Mouse (Mus musculus): ENCODE data around the gene Rbfox3. TPM values are rescaled to one million over a fixed set of nuclear protein-coding genes. Genes with fewer than 3 reads are reported as not detected.

Gene Rbfox3
- polyA plus RNA-seq, 1 experiment from 2014 or later = 1.1 TPM

GRCm38 (mm10) chr11:118679736-118680410 is 231.5 kb downstream of the Rbfox3 start:
- DNase-seq (ENCODE audit: low spot score) (no peak), ATAC-seq (replicated peaks; ENCODE audit: low FRiP score) (no peak)
- Histone ChIP-seq H3K9me3 (ENCODE audit: control insufficient read depth, low read length) (no peaks in the 10 kb centered on the region), H3K4me3 (ENCODE audit: low read depth, low read length) (no peak overlapping the region), H3K36me3 (ENCODE audit: control insufficient read depth, insufficient read depth, low read length) (no peaks in the 10 kb centered on the region), H3K9ac (ENCODE audit: low read depth, low read length) (no peak overlapping the region), H3K27ac (ENCODE audit: low read depth, low read length) (no peak overlapping the region), H3K4me2 (no peak overlapping the region), H3K4me1 (replicated peaks; ENCODE audit: control insufficient read depth, insufficient read depth, low read length) (no peaks in the 10 kb centered on the region), H3K27me3 (replicated peaks; ENCODE audit: control insufficient read depth, insufficient read depth, low read length) (peaks cover 3% of the 10 kb centered on the region)
- WGBS = 76% methylated on average over 24 of the region's 24 CpGs

- no peak overlapping the region for H3K4me3 ChIP-seq (ENCODE audit: low read depth, low read length)
- H3K4me1 ChIP-seq (replicated peaks; ENCODE audit: control insufficient read depth, insufficient read depth, low read length) = no peaks in the 10 kb centered on the region
- H3K9me3 ChIP-seq (ENCODE audit: control insufficient read depth, low read length) = no peaks in the 10 kb centered on the region
- no peak overlapping the region for H3K27ac ChIP-seq (ENCODE audit: low read depth, low read length)
- ATAC-seq (replicated peaks; ENCODE audit: low FRiP score) = no peak
- no peak for DNase-seq (ENCODE audit: low spot score)
- no peaks in the 10 kb centered on the region for H3K36me3 ChIP-seq (ENCODE audit: control insufficient read depth, insufficient read depth, low read length)
- 32% methylated on average over 20 of the region's 20 CpGs for WGBS
- H3K27me3 ChIP-seq (replicated peaks; ENCODE audit: control insufficient read depth, insufficient read depth, low read length) = peaks cover 3% of the 10 kb centered on the region
- H3K9ac ChIP-seq (ENCODE audit: low read depth, low read length) = no peak overlapping the region
- no peak overlapping the region for H3K4me2 ChIP-seq
Observed at GRCm38 (mm10) chr11:118678515-118679104, 232.8 kb downstream of the Rbfox3 start.

GRCm38 (mm10) chr11:118677277-118677676 is 234.1 kb downstream of the Rbfox3 start:
- Histone ChIP-seq H3K4me1 (replicated peaks; ENCODE audit: control insufficient read depth, insufficient read depth, low read length) (no peaks in the 10 kb centered on the region), H3K4me2 (no peak overlapping the region), H3K9me3 (ENCODE audit: control insufficient read depth, low read length) (no peaks in the 10 kb centered on the region), H3K36me3 (ENCODE audit: control insufficient read depth, insufficient read depth, low read length) (no peaks in the 10 kb centered on the region), H3K9ac (ENCODE audit: low read depth, low read length) (no peak overlapping the region), H3K4me3 (ENCODE audit: low read depth, low read length) (no peak overlapping the region), H3K27ac (ENCODE audit: low read depth, low read length) (no peak overlapping the region), H3K27me3 (replicated peaks; ENCODE audit: control insufficient read depth, insufficient read depth, low read length) (peaks cover 3% of the 10 kb centered on the region)
- DNase-seq (ENCODE audit: low spot score) (no peak), ATAC-seq (replicated peaks; ENCODE audit: low FRiP score) (no peak)
- WGBS = 53% methylated on average over 8 of the region's 8 CpGs

- H3K9me3 ChIP-seq (ENCODE audit: control insufficient read depth, low read length) = no peaks in the 10 kb centered on the region
- no peaks in the 10 kb centered on the region for H3K36me3 ChIP-seq (ENCODE audit: control insufficient read depth, insufficient read depth, low read length)
- WGBS = 71% methylated on average over 7 of the region's 7 CpGs
- H3K4me2 ChIP-seq = no peak overlapping the region
- H3K9ac ChIP-seq (ENCODE audit: low read depth, low read length) = no peak overlapping the region
- no peak overlapping the region for H3K4me3 ChIP-seq (ENCODE audit: low read depth, low read length)
- peaks cover 3% of the 10 kb centered on the region for H3K27me3 ChIP-seq (replicated peaks; ENCODE audit: control insufficient read depth, insufficient read depth, low read length)
- no peak for ATAC-seq (replicated peaks; ENCODE audit: low FRiP score)
- no peak for DNase-seq (ENCODE audit: low spot score)
- H3K4me1 ChIP-seq (replicated peaks; ENCODE audit: control insufficient read depth, insufficient read depth, low read length) = no peaks in the 10 kb centered on the region
- H3K27ac ChIP-seq (ENCODE audit: low read depth, low read length) = no peak overlapping the region
Observed at GRCm38 (mm10) chr11:118676364-118676763, 235.0 kb downstream of the Rbfox3 start.

- 78% methylated on average over 6 of the region's 6 CpGs for WGBS
- H3K27me3 ChIP-seq (replicated peaks; ENCODE audit: control insufficient read depth, insufficient read depth, low read length) = no peaks in the 10 kb centered on the region
- H3K4me1 ChIP-seq (replicated peaks; ENCODE audit: control insufficient read depth, insufficient read depth, low read length) = no peaks in the 10 kb centered on the region
- H3K4me2 ChIP-seq = no peak overlapping the region
- no peak overlapping the region for H3K27ac ChIP-seq (ENCODE audit: low read depth, low read length)
- DNase-seq (ENCODE audit: low spot score) = no peak
- H3K9me3 ChIP-seq (ENCODE audit: control insufficient read depth, low read length) = no peaks in the 10 kb centered on the region
- no peak overlapping the region for H3K9ac ChIP-seq (ENCODE audit: low read depth, low read length)
- ATAC-seq (replicated peaks; ENCODE audit: low FRiP score) = no peak
- no peaks in the 10 kb centered on the region for H3K36me3 ChIP-seq (ENCODE audit: control insufficient read depth, insufficient read depth, low read length)
- H3K4me3 ChIP-seq (ENCODE audit: low read depth, low read length) = no peak overlapping the region
Observed at GRCm38 (mm10) chr11:118671958-118672357, 239.4 kb downstream of the Rbfox3 start.

- no peak overlapping the region for H3K4me2 ChIP-seq
- no peaks in the 10 kb centered on the region for H3K9me3 ChIP-seq (ENCODE audit: control insufficient read depth, low read length)
- DNase-seq (ENCODE audit: low spot score) = no peak
- no peak overlapping the region for H3K27ac ChIP-seq (ENCODE audit: low read depth, low read length)
- no peak overlapping the region for H3K9ac ChIP-seq (ENCODE audit: low read depth, low read length)
- H3K27me3 ChIP-seq (replicated peaks; ENCODE audit: control insufficient read depth, insufficient read depth, low read length) = no peaks in the 10 kb centered on the region
- no peaks in the 10 kb centered on the region for H3K36me3 ChIP-seq (ENCODE audit: control insufficient read depth, insufficient read depth, low read length)
- H3K4me1 ChIP-seq (replicated peaks; ENCODE audit: control insufficient read depth, insufficient read depth, low read length) = no peaks in the 10 kb centered on the region
- no peak overlapping the region for H3K4me3 ChIP-seq (ENCODE audit: low read depth, low read length)
- ATAC-seq (replicated peaks; ENCODE audit: low FRiP score) = no peak
- 80% methylated on average over 6 of the region's 6 CpGs for WGBS
Observed at GRCm38 (mm10) chr11:118671216-118671615, 240.2 kb downstream of the Rbfox3 start.

- no peak for ATAC-seq (replicated peaks; ENCODE audit: low FRiP score)
- Histone ChIP-seq H3K9me3 (ENCODE audit: control insufficient read depth, low read length) (no peaks in the 10 kb centered on the region), H3K27ac (ENCODE audit: low read depth, low read length) (no peak overlapping the region), H3K36me3 (ENCODE audit: control insufficient read depth, insufficient read depth, low read length) (no peaks in the 10 kb centered on the region), H3K4me1 (replicated peaks; ENCODE audit: control insufficient read depth, insufficient read depth, low read length) (no peaks in the 10 kb centered on the region), H3K9ac (ENCODE audit: low read depth, low read length) (no peak overlapping the region), H3K4me2 (no peak overlapping the region), H3K4me3 (ENCODE audit: low read depth, low read length) (no peak overlapping the region), H3K27me3 (replicated peaks; ENCODE audit: control insufficient read depth, insufficient read depth, low read length) (no peaks in the 10 kb centered on the region)
- DNase-seq (ENCODE audit: low spot score) = no peak
- 60% methylated on average over 5 of the region's 5 CpGs for WGBS
Observed at GRCm38 (mm10) chr11:118669820-118670219, 241.6 kb downstream of the Rbfox3 start.

GRCm38 (mm10) chr11:118668351-118668750 is 243.0 kb downstream of the Rbfox3 start:
- DNase-seq (ENCODE audit: low spot score) (no peak), ATAC-seq (replicated peaks; ENCODE audit: low FRiP score) (no peak)
- no peak overlapping the region for H3K4me3 ChIP-seq (ENCODE audit: low read depth, low read length)
- no peak overlapping the region for H3K27ac ChIP-seq (ENCODE audit: low read depth, low read length)
- H3K4me2 ChIP-seq = no peak overlapping the region
- no peaks in the 10 kb centered on the region for H3K27me3 ChIP-seq (replicated peaks; ENCODE audit: control insufficient read depth, insufficient read depth, low read length)
- H3K9ac ChIP-seq (ENCODE audit: low read depth, low read length) = no peak overlapping the region
- 74% methylated on average over 8 of the region's 8 CpGs for WGBS
- no peaks in the 10 kb centered on the region for H3K36me3 ChIP-seq (ENCODE audit: control insufficient read depth, insufficient read depth, low read length)
- H3K4me1 ChIP-seq (replicated peaks; ENCODE audit: control insufficient read depth, insufficient read depth, low read length) = no peaks in the 10 kb centered on the region
- H3K9me3 ChIP-seq (ENCODE audit: control insufficient read depth, low read length) = no peaks in the 10 kb centered on the region

- DNase-seq (ENCODE audit: low spot score) (no peak), ATAC-seq (replicated peaks; ENCODE audit: low FRiP score) (no peak)
- WGBS = 47% methylated on average over 1 of the region's 1 CpGs
- no peak overlapping the region for H3K27ac ChIP-seq (ENCODE audit: low read depth, low read length)
- H3K4me1 ChIP-seq (replicated peaks; ENCODE audit: control insufficient read depth, insufficient read depth, low read length) = no peaks in the 10 kb centered on the region
- no peak overlapping the region for H3K9ac ChIP-seq (ENCODE audit: low read depth, low read length)
- H3K36me3 ChIP-seq (ENCODE audit: control insufficient read depth, insufficient read depth, low read length) = no peaks in the 10 kb centered on the region
- H3K9me3 ChIP-seq (ENCODE audit: control insufficient read depth, low read length) = no peaks in the 10 kb centered on the region
- H3K4me3 ChIP-seq (ENCODE audit: low read depth, low read length) = no peak overlapping the region
- H3K4me2 ChIP-seq = no peak overlapping the region
- no peaks in the 10 kb centered on the region for H3K27me3 ChIP-seq (replicated peaks; ENCODE audit: control insufficient read depth, insufficient read depth, low read length)
Observed at GRCm38 (mm10) chr11:118667946-118668345, 243.5 kb downstream of the Rbfox3 start.

All from liver, embryonic 11.5 days (tissue).